Mouse (Mus musculus) liver, adult 2 months (tissue): Measurements from ENCODE around the gene Foxe1. TPM values are rescaled to one million over a fixed set of nuclear protein-coding genes. Genes with fewer than 3 reads are reported as not detected.

Experiments
- DNase-seq: peaks from one replicate; pipeline ENCODE4 v3.0.0-alpha.2; 2011; ENCODE audit warnings: low read depth, low spot score; ENCODE audit errors: extremely low read depth
- H3K27ac ChIP-seq: fragments of 200-500 bp; replicated peaks from 2 replicates; pipeline ENCODE4 v1.5.1; 2012; ENCODE audit warnings: low read depth, mild to moderate bottlenecking, control low read depth, inconsistent platforms, low read length; ENCODE audit not compliant: insufficient read depth
- H3K27me3 ChIP-seq: fragments of 200-500 bp; 2 replicates; pipeline ENCODE4 v1.6.1; 2012; ENCODE audit warnings: mild to moderate bottlenecking, moderate library complexity, low read length, inconsistent platforms; ENCODE audit not compliant: control insufficient read depth, insufficient read depth
- H3K36me3 ChIP-seq: fragments of 200-500 bp; 2 replicates; pipeline ENCODE4 v1.6.1; 2012; ENCODE audit warnings: low read length, inconsistent platforms; ENCODE audit not compliant: control insufficient read depth, insufficient read depth
- H3K4me1 ChIP-seq: fragments of 200-500 bp; 2 replicates; pipeline ENCODE4 v1.6.1; 2011; ENCODE audit warnings: low read length; ENCODE audit not compliant: control insufficient read depth, insufficient read depth
- H3K4me3 ChIP-seq: fragments of 200-500 bp; 2 replicates; pipeline ENCODE4 v1.5.1; 2011; ENCODE audit warnings: low read depth, mild to moderate bottlenecking, control low read depth, low read length, moderate library complexity; ENCODE audit not compliant: insufficient read depth
- H3K79me2 ChIP-seq: fragments of 200-500 bp; 2 replicates; pipeline ENCODE4 v1.6.1; 2012; ENCODE audit warnings: inconsistent platforms, mild to moderate bottlenecking, low read length, moderate library complexity; ENCODE audit not compliant: control insufficient read depth, insufficient read depth
- H3K9ac ChIP-seq: fragments of 200-500 bp; 2 replicates; pipeline ENCODE4 v1.6.1; 2012; ENCODE audit warnings: low read depth, mild to moderate bottlenecking, control low read depth, inconsistent platforms, low read length
- CTCF ChIP-seq: fragments of 200-500 bp; IDR thresholded peaks from 2 replicates; pipeline ENCODE4 v1.5.1; 2011; ENCODE audit warnings: low read depth, low read length, control low read depth
- POLR2A ChIP-seq: fragments of 200-500 bp; IDR thresholded peaks from 2 replicates; pipeline ENCODE4 v1.6.1; 2011; ENCODE audit warnings: low read length, control low read depth; ENCODE audit not compliant: insufficient read depth; ENCODE audit errors: extremely low read depth
- WGBS: fragments of 180-500 bp; shearing (Covaris S2); methylation state at CpG from one replicate; pipeline ENCODE4 v1.1.7; 2018; 5-methylcytosine and 5-hydroxymethylcytosine counted together
- polyA plus RNA-seq: library from polyadenylated mRNA; depleted of rRNA; stranded (reverse); fragments of >200 nt; gene quantifications from 2 replicates; pipeline ENCODE4 v1.2.3, GENCODE M21; 2012
- total RNA-seq: library from RNA; depleted of rRNA; stranded (reverse); fragments of >200 nt; gene quantifications from 2 replicates; pipeline ENCODE4 v1.2.3, GENCODE M21; 2014

The Foxe1 gene
- total and polyA plus RNA-seq, 2 experiments, result 0.04 TPM; not detected in 1

- Histone ChIP-seq H3K4me1 (no peaks in the 10 kb centered on the region), H3K36me3 (no peaks in the 10 kb centered on the region), H3K27me3 (peaks cover 24% of the 10 kb centered on the region), H3K27ac (no peak overlapping the region), H3K79me2 (no peaks in the 10 kb centered on the region), H3K4me3 (no peak overlapping the region), H3K9ac (no peak overlapping the region)
- TF ChIP-seq CTCF (no peak), POLR2A (no peak)
- no peak for DNase-seq
- WGBS, result 62% methylated on average over 5 of the region's 5 CpGs
Observed at GRCm38 (mm10) chr4:46349530-46349929, 6.1 kb downstream of the Foxe1 start.

- Histone ChIP-seq H3K9ac (no peak overlapping the region), H3K36me3 (no peaks in the 10 kb centered on the region), H3K4me1 (no peaks in the 10 kb centered on the region), H3K79me2 (no peaks in the 10 kb centered on the region), H3K4me3 (no peak overlapping the region), H3K27me3 (peaks cover 9% of the 10 kb centered on the region), H3K27ac (no peak overlapping the region)
- no peak for DNase-seq
- TF ChIP-seq POLR2A, result no peak
- TF ChIP-seq CTCF, result no peak
- WGBS, result 34% methylated on average over 10 of the region's 10 CpGs
Observed at GRCm38 (mm10) chr4:46353045-46353444, 9.6 kb downstream of the Foxe1 start.

GRCm38 (mm10) chr4:46356351-46357133 lies 13.1 kb downstream of the Foxe1 start:
- peaks cover 4% of the 10 kb centered on the region; the same call in 1 of the 2 replicates for H3K27me3 ChIP-seq
- peak; percentile 16 for DNase-seq

GRCm38 (mm10) chr4:46359539-46360253 lies 16.3 kb downstream of the Foxe1 start:
- Histone ChIP-seq H3K79me2 (no peaks in the 10 kb centered on the region), H3K4me3 (no peak overlapping the region), H3K4me1 (no peaks in the 10 kb centered on the region), H3K9ac (no peak overlapping the region), H3K27ac (no peak overlapping the region), H3K27me3 (peaks cover 2% of the 10 kb centered on the region; the same call in 1 of the 2 replicates), H3K36me3 (no peaks in the 10 kb centered on the region)
- TF ChIP-seq CTCF (no peak), POLR2A (no peak)
- DNase-seq, result peak; percentile 12
- WGBS, result 79% methylated on average over 12 of the region's 12 CpGs

More at GRCm38 (mm10) chr4:46356351-46357133, 13.1 kb downstream of the Foxe1 start:
- H3K27ac ChIP-seq, result no peak overlapping the region
- H3K79me2 ChIP-seq, result no peaks in the 10 kb centered on the region
- H3K36me3 ChIP-seq, result no peaks in the 10 kb centered on the region
- TF ChIP-seq POLR2A (no peak), CTCF (peak; percentile 82)
- H3K4me1 ChIP-seq, result no peaks in the 10 kb centered on the region
- no peak overlapping the region for H3K4me3 ChIP-seq
- no peak overlapping the region for H3K9ac ChIP-seq
- 52% methylated on average over 12 of the region's 12 CpGs for WGBS

GRCm38 (mm10) chr4:46361258-46361657 lies 17.8 kb downstream of the Foxe1 start:
- no peaks in the 10 kb centered on the region; the same call in 1 of the 2 replicates for H3K27me3 ChIP-seq
- no peak overlapping the region for H3K9ac ChIP-seq
- H3K36me3 ChIP-seq, result no peaks in the 10 kb centered on the region
- H3K4me3 ChIP-seq, result no peak overlapping the region
- no peak overlapping the region for H3K27ac ChIP-seq
- H3K79me2 ChIP-seq, result no peaks in the 10 kb centered on the region
- DNase-seq, result no peak
- no peaks in the 10 kb centered on the region for H3K4me1 ChIP-seq
- 71% methylated on average over 5 of the region's 5 CpGs for WGBS
- TF ChIP-seq POLR2A (no peak), CTCF (no peak)
